Mouse (Mus musculus) forebrain, embryonic 15.5 days (tissue): ENCODE data around the gene Ovca2. TPM values are rescaled to one million over a fixed set of nuclear protein-coding genes. Genes with fewer than 3 reads are reported as not detected.
A peak's percentile ranks its signal among the peaks of the same experiment; 100 is the strongest.

Experiments
- ATAC-seq: fragments of 200-750 bp; cut with Nextera tagmentation; replicated peaks from 2 replicates; pipeline ENCODE4 v1.8.0; 2017; ENCODE audit warnings: mild to moderate bottlenecking, moderate TSS enrichment, moderate library complexity
- H3K27ac ChIP-seq: fragments of 300-500 bp; sonication (generic); replicated peaks from 2 replicates; pipeline ENCODE4 v1.5.1; 2015; ENCODE audit warnings: mild to moderate bottlenecking, inconsistent platforms
- H3K27me3 ChIP-seq: fragments of 300-500 bp; sonication (generic); 2 replicates; pipeline ENCODE4 v1.6.1; 2015; ENCODE audit warnings: inconsistent platforms
- H3K36me3 ChIP-seq: fragments of 300-500 bp; sonication (generic); 2 replicates; pipeline ENCODE4 v1.6.1; 2015; ENCODE audit warnings: mild to moderate bottlenecking, inconsistent platforms
- H3K4me1 ChIP-seq: fragments of 300-500 bp; sonication (generic); 2 replicates; pipeline ENCODE4 v1.6.1; 2015; ENCODE audit warnings: inconsistent platforms
- H3K4me2 ChIP-seq: fragments of 300-500 bp; sonication (generic); replicated peaks from 2 replicates; pipeline ENCODE4 v1.6.1; 2015; ENCODE audit warnings: mild to moderate bottlenecking, inconsistent platforms
- H3K4me3 ChIP-seq: fragments of 300-500 bp; sonication (generic); 2 replicates; pipeline ENCODE4 v1.5.1; 2015; ENCODE audit warnings: mild to moderate bottlenecking, inconsistent platforms
- H3K9ac ChIP-seq: fragments of 300-500 bp; sonication (generic); replicated peaks from 2 replicates; pipeline ENCODE4 v1.6.1; 2015; ENCODE audit warnings: mild to moderate bottlenecking, inconsistent platforms
- H3K9me3 ChIP-seq: fragments of 300-500 bp; sonication (generic); 2 replicates; pipeline ENCODE4 v1.6.1; 2016; ENCODE audit warnings: inconsistent platforms
- WGBS: fragments of 180-500 bp; shearing (Covaris S2); methylation state at CpG from one replicate; pipeline ENCODE4 v1.1.7; 2015; ENCODE audit warnings: mixed read lengths; 5-methylcytosine and 5-hydroxymethylcytosine counted together
- polyA plus RNA-seq: library from polyadenylated mRNA; unstranded; fragments of >200 nt; fragmentation: Nextera tagmentation; extraction: Ambion mirVana; gene quantifications from 2 replicates; pipeline ENCODE4 v1.2.1, GENCODE M21; 2015

Gene Ovca2
- polyA plus RNA-seq, 1 experiment from 2014 or later = 15.4 TPM

- Histone ChIP-seq H3K4me1 (peaks cover 7% of the 10 kb centered on the region), H3K9ac (no peak overlapping the region), H3K27ac (peak overlapping the region; percentile 62), H3K9me3 (no peaks in the 10 kb centered on the region), H3K36me3 (peaks cover 30% of the 10 kb centered on the region), H3K4me3 (no peak overlapping the region), H3K4me2 (no peak overlapping the region), H3K27me3 (no peaks in the 10 kb centered on the region)
- 31% methylated on average over 11 of the region's 11 CpGs for WGBS
- ATAC-seq = peak; percentile 57; the same call in 1 of the 2 replicates
Measured at GRCm38 (mm10) chr11:75147106-75147845, 31.4 kb downstream of the Ovca2 start.

GRCm38 (mm10) chr11:75145841-75146240 lies 32.8 kb downstream of the Ovca2 start:
- peaks cover 7% of the 10 kb centered on the region for H3K4me1 ChIP-seq
- H3K4me3 ChIP-seq = no peak overlapping the region
- no peak for ATAC-seq
- no peaks in the 10 kb centered on the region for H3K27me3 ChIP-seq
- WGBS = 92% methylated on average over 2 of the region's 2 CpGs
- H3K9ac ChIP-seq = no peak overlapping the region
- H3K36me3 ChIP-seq = peaks cover 35% of the 10 kb centered on the region
- H3K27ac ChIP-seq = no peak overlapping the region
- H3K9me3 ChIP-seq = no peaks in the 10 kb centered on the region
- H3K4me2 ChIP-seq = no peak overlapping the region

DNA sequence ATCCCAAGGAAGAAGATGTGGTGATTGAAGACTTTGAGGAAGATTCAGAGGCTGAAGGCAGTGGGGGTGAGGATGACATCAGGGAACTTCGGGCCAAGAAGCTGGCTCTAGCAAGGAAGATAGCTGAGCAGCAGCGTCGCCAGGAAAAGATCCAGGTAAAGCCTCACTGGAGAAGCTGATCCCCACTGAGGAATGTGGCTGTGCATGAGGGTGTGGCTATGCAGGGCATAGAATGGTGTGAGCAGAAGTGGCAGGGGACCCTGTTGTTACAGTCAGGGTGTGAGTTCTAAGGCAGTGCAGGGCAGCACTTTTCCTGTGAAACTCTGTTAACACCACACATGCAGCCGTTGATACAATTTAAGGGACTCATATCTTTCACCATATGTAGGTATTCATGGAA lies 35.9 kb downstream of the Ovca2 start:
- Histone ChIP-seq H3K9me3 (no peaks in the 10 kb centered on the region), H3K36me3 (peaks cover 29% of the 10 kb centered on the region), H3K27ac (no peak overlapping the region), H3K4me1 (peaks cover 7% of the 10 kb centered on the region), H3K9ac (no peak overlapping the region), H3K4me2 (no peak overlapping the region), H3K4me3 (no peak overlapping the region), H3K27me3 (no peaks in the 10 kb centered on the region)
- ATAC-seq = no peak
- 92% methylated on average over 4 of the region's 4 CpGs for WGBS

DNA sequence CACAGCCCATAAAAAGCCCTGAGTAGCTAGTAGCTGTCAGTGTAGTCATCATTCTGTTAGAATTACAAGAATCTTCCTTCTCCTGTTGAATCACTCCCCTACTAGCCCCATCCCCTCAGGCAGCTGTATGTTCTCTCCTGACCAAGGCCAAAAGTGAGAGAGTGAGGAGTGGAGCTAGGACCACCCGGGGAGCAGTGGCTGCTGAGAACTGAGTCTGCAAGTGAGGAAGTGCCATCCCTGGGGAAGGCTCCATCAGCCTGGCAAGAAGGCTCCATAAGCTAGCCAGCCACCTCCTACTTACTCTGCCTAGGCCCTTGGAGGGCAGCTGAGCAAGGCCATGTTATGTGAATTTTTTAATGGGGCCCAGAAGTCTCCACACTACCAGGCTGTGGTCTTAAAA lies 36.7 kb downstream of the Ovca2 start:
- Histone ChIP-seq H3K4me1 (peaks cover 3% of the 10 kb centered on the region), H3K9ac (no peak overlapping the region), H3K4me2 (no peak overlapping the region), H3K27ac (no peak overlapping the region), H3K27me3 (no peaks in the 10 kb centered on the region), H3K36me3 (peaks cover 29% of the 10 kb centered on the region), H3K9me3 (no peaks in the 10 kb centered on the region), H3K4me3 (no peak overlapping the region)
- no peak for ATAC-seq
- 100% methylated on average over 1 of the region's 1 CpGs for WGBS

DNA sequence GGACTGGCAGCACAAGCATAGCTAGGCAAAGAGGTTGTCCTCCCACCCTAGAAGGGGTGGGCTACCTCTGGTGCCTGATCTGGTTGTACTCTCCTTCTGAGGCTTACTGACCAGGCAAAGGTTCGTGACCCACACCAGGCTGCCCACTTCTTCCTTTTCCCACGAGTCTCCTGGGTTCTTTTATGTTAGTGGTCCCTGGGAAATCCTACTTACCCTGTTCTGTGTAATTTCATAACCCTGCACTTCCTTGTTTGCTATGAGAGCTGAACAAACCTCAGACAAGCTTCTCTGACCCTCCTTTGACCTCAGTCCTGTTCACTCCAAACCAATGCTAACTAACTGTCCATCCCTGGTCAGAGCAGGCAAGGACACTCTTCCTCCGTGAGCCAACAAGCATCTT lies 37.6 kb downstream of the Ovca2 start:
- peaks cover 29% of the 10 kb centered on the region for H3K36me3 ChIP-seq
- H3K4me2 ChIP-seq = no peak overlapping the region
- no peak overlapping the region for H3K4me3 ChIP-seq
- no peak for ATAC-seq
- no peaks in the 10 kb centered on the region for H3K4me1 ChIP-seq
- no peaks in the 10 kb centered on the region for H3K9me3 ChIP-seq
- H3K9ac ChIP-seq = no peak overlapping the region
- H3K27ac ChIP-seq = no peak overlapping the region
- WGBS = 79% methylated on average over 3 of the region's 3 CpGs
- no peaks in the 10 kb centered on the region for H3K27me3 ChIP-seq

- H3K4me3 ChIP-seq = no peak overlapping the region
- H3K9ac ChIP-seq = no peak overlapping the region
- no peaks in the 10 kb centered on the region for H3K27me3 ChIP-seq
- no peaks in the 10 kb centered on the region for H3K4me1 ChIP-seq
- H3K4me2 ChIP-seq = no peak overlapping the region
- H3K27ac ChIP-seq = no peak overlapping the region
- 91% methylated on average over 5 of the region's 5 CpGs for WGBS
- H3K9me3 ChIP-seq = no peaks in the 10 kb centered on the region
- H3K36me3 ChIP-seq = peaks cover 29% of the 10 kb centered on the region
- ATAC-seq = no peak
Measured at GRCm38 (mm10) chr11:75140431-75140830, 38.2 kb downstream of the Ovca2 start.

DNA sequence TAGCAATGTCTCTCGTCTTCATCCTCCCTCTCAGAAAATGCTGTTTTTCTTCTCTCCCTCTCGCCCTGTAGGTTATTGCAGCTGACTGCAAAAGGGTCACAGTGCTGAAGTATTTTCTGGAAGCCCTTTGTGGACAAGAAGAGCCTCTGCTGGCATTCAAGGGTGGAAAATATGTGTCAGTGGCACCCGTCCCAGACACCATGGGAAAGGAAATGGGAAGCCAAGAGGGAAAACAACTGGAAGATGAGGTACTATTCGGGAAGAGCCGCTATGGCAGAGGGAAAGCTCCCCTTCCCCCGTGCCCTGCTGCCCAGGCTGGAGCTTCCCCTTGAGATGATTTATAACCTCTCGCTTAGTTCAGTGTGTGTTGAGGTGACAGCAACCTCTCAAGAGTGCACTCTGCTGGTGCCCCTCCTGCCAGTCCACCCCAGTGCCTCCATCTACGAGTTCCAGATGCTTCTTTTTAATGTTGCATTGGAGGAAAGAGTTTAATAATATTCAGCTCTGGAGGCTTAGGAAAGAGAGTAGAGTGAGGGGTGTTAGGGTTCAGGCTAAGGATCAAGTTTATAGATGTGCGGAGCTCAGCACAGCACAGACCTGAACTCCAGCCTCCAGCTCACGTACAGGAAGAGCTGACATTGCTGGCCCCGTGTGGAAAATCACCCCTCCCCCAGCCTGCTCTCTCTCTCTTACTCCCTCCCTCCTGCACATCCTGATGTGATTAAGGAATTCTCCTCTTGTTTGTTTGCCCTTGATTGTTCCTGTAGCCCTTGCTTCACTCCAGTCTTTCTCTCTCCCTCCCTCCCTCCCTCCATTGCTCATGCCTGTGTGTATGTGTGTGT lies 39.3 kb downstream of the Ovca2 start:
- H3K36me3 ChIP-seq = peaks cover 21% of the 10 kb centered on the region
- no peak for ATAC-seq
- no peak overlapping the region for H3K4me3 ChIP-seq
- no peaks in the 10 kb centered on the region for H3K9me3 ChIP-seq
- H3K9ac ChIP-seq = no peak overlapping the region
- H3K27ac ChIP-seq = peak overlapping the region; percentile 38; the same call in 1 of the 2 replicates
- no peak overlapping the region for H3K4me2 ChIP-seq
- peaks cover 11% of the 10 kb centered on the region for H3K4me1 ChIP-seq
- 73% methylated on average over 11 of the region's 11 CpGs for WGBS
- H3K27me3 ChIP-seq = no peaks in the 10 kb centered on the region

DNA sequence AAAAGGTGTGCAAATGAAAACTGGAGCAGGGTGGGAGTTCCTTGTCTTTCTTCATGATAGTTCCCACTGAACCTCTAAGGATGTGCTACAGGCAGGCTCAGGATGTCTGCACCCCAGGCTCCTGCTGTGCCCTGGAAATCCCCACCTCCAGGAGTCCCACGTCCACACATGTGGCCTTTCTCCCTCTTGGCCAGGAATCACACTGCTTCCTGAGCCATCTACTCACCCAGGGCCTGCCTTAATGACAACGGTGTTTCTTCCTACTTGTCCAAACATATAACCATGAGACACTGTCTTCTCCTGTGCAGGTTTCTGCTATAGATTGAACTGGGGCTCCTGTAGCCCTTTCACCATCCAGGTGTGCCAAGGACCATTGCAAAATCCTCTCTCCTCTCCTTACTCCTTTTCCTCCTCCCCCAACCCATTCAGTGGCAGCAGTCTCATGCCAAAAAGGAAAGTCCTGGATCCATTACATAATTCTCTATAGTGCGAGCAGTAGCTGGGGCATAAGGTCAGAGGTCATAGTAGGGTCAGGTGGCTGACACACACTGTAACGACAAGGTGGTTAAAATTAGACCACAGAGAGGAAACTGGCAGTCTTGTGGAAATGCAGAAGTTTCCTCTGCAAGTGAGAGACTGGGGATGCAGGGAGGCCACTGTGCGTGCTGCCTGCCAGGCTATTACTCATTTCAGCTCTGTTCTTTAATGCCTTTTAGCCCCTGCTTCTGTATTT lies 41.8 kb downstream of the Ovca2 start:
- Histone ChIP-seq H3K4me1 (peaks cover 36% of the 10 kb centered on the region), H3K9me3 (no peaks in the 10 kb centered on the region), H3K27me3 (no peaks in the 10 kb centered on the region), H3K4me3 (no peak overlapping the region), H3K27ac (no peak overlapping the region), H3K4me2 (no peak overlapping the region), H3K36me3 (0 out of 2 replicates have a peak, but pooled peaks cover 5% of the 10 kb centered on the region), H3K9ac (no peak overlapping the region)
- ATAC-seq = no peak
- 68% methylated on average over 5 of the region's 5 CpGs for WGBS

DNA sequence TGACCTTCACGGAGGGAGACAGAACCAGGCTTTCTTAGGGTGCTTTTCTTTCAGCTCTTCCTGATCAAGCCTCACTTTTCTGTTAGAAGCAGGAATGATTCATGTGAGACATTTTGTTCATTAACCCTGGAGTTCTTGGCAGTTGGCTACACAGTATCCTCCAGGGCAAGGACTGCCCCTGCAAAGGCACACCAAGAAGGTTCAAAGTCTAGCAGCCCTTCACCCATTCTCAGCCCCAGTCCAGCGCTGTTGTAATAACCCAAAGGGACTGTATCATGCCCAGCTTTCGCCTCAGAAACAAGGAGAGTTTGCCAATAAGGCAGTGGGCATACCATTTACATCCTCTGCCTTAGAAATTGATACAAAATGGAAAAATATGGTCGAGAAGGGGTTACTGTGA lies 43.3 kb downstream of the Ovca2 start:
- H3K27me3 ChIP-seq = no peaks in the 10 kb centered on the region
- no peak overlapping the region for H3K27ac ChIP-seq
- no peaks in the 10 kb centered on the region for H3K36me3 ChIP-seq
- no peak for ATAC-seq
- H3K9me3 ChIP-seq = no peaks in the 10 kb centered on the region
- no peak overlapping the region for H3K9ac ChIP-seq
- 93% methylated on average over 4 of the region's 4 CpGs for WGBS
- H3K4me2 ChIP-seq = no peak overlapping the region
- H3K4me1 ChIP-seq = peaks cover 37% of the 10 kb centered on the region
- H3K4me3 ChIP-seq = no peak overlapping the region

GRCm38 (mm10) chr11:75134485-75135068 lies 44.1 kb downstream of the Ovca2 start:
- ATAC-seq = no peak
- Histone ChIP-seq H3K9ac (no peak overlapping the region), H3K4me1 (peaks cover 37% of the 10 kb centered on the region), H3K27me3 (no peaks in the 10 kb centered on the region), H3K4me2 (no peak overlapping the region), H3K36me3 (no peaks in the 10 kb centered on the region), H3K4me3 (no peak overlapping the region), H3K27ac (peak overlapping the region; percentile 61), H3K9me3 (no peaks in the 10 kb centered on the region)
- 49% methylated on average over 5 of the region's 5 CpGs for WGBS

DNA sequence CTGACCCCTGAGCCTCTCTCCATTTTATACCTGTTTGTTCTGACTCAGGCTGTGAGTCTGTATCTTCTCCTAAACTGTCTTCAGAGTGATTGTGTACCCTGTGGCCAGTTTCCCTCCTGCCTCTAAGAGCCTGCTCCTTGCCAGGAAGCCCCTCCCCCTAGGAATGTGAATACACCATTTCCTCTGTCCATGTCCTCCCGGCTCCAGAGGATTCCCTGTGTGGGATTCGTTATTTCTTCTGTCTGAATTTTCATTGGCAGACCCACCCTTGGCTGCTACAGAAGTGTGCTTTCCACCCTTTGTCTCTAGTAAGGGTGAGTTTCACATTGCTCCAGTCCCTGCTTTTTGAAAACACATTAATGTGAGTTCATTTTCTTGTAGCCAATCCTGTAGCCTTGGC lies 44.7 kb downstream of the Ovca2 start:
- Histone ChIP-seq H3K36me3 (no peaks in the 10 kb centered on the region), H3K9me3 (no peaks in the 10 kb centered on the region), H3K27ac (peak overlapping the region; percentile 61), H3K9ac (no peak overlapping the region), H3K4me2 (no peak overlapping the region), H3K27me3 (no peaks in the 10 kb centered on the region), H3K4me3 (no peak overlapping the region), H3K4me1 (peaks cover 37% of the 10 kb centered on the region)
- peak; percentile 67 for ATAC-seq
- WGBS = 3% methylated on average over 2 of the region's 2 CpGs

DNA sequence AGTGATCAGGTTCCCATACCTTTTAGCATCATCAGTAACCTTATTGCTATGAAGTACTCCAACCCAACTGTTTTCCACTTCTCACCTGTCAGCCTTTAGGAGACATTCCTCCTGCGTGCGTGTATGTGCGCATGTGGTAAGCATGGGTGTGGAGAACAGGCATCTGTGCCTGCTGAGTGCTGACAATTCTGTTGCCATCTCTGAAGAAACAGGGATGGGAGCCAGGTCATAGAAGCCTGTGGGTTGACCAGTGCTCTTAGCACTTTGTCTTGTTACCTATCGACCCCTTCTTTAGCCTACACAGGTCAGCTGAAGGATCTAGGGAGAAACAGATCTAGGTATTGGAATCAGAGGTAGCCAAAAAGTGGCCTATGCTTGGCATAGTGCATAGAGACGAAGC lies 45.2 kb downstream of the Ovca2 start:
- WGBS = 75% methylated on average over 5 of the region's 5 CpGs
- Histone ChIP-seq H3K4me2 (no peak overlapping the region), H3K9ac (no peak overlapping the region), H3K4me3 (no peak overlapping the region), H3K9me3 (no peaks in the 10 kb centered on the region), H3K27ac (peak overlapping the region; percentile 61; the same call in 1 of the 2 replicates), H3K27me3 (no peaks in the 10 kb centered on the region), H3K4me1 (peaks cover 37% of the 10 kb centered on the region), H3K36me3 (no peaks in the 10 kb centered on the region)
- ATAC-seq = no peak
